Mouse (Mus musculus) lung, postnatal 0 days (tissue): ENCODE measurements around the gene Oaz1. TPM values are rescaled to one million over a fixed set of nuclear protein-coding genes. Genes with fewer than 3 reads are reported as not detected.
A peak's percentile ranks its signal among the peaks of the same experiment; 100 is the strongest.
"Not testable (repeated sequence)": the region's sequence is repeated elsewhere in the genome, so short reads cannot be mapped to it uniquely, and the experiment has no call there.

Experiments
- ATAC-seq: fragments of 200-750 bp; cut with Nextera tagmentation; 2 replicates; pipeline ENCODE4 v1.8.0; 2017; ENCODE audit warnings: moderate library complexity
- DNase-seq: peaks from one replicate; pipeline ENCODE4 v3.0.0-alpha.2; 2016; ENCODE audit warnings: low spot score
- H3K27ac ChIP-seq: fragments of 300-500 bp; sonication (generic); 2 replicates; pipeline ENCODE4 v1.5.1; 2014; ENCODE audit warnings: antibody characterized with exemption, mild to moderate bottlenecking, low read length, mixed read lengths
- H3K27me3 ChIP-seq: fragments of 300-500 bp; sonication (generic); replicated peaks from 2 replicates; pipeline ENCODE4 v1.6.1; 2014; ENCODE audit warnings: low read length, mixed read lengths; ENCODE audit not compliant: insufficient read depth
- H3K36me3 ChIP-seq: fragments of 300-500 bp; sonication (generic); 2 replicates; pipeline ENCODE4 v1.6.1; 2014; ENCODE audit warnings: low read length, mixed read lengths; ENCODE audit not compliant: insufficient read depth
- H3K4me1 ChIP-seq: fragments of 300-500 bp; sonication (generic); 2 replicates; pipeline ENCODE4 v1.6.1; 2014; ENCODE audit warnings: antibody characterized with exemption, low read depth, low read length, mixed read lengths; ENCODE audit not compliant: insufficient read depth
- H3K4me2 ChIP-seq: fragments of 300-500 bp; sonication (generic); replicated peaks from 2 replicates; pipeline ENCODE4 v1.6.1; 2014; ENCODE audit warnings: low read depth, mild to moderate bottlenecking, low read length, moderate library complexity, mixed read lengths
- H3K4me3 ChIP-seq: fragments of 300-500 bp; sonication (generic); 2 replicates; pipeline ENCODE4 v1.5.1; 2014; ENCODE audit warnings: low read depth, low read length
- H3K9ac ChIP-seq: fragments of 300-500 bp; sonication (generic); replicated peaks from 2 replicates; pipeline ENCODE4 v1.6.1; 2014; ENCODE audit warnings: low read depth, mild to moderate bottlenecking
- H3K9me3 ChIP-seq: fragments of 300-500 bp; sonication (generic); 2 replicates; pipeline ENCODE4 v1.6.1; 2016; ENCODE audit warnings: low read length, mixed read lengths
- CTCF ChIP-seq: IDR thresholded peaks from 2 replicates; pipeline ENCODE4 v1.5.1; 2016; ENCODE audit warnings: antibody characterized with exemption, mild to moderate bottlenecking
- EP300 ChIP-seq: IDR thresholded peaks from 2 replicates; pipeline ENCODE4 v1.6.1; 2016; ENCODE audit warnings: antibody characterized with exemption, mild to moderate bottlenecking, control low read depth
- WGBS: fragments of 180-500 bp; shearing (Covaris S2); extraction: QIAGEN DNeasy Blood & Tissue Kit; methylation state at CpG from one replicate; pipeline ENCODE4 v1.1.7; 2014; 5-methylcytosine and 5-hydroxymethylcytosine counted together
- polyA plus RNA-seq: library from polyadenylated mRNA; unstranded; fragments of >200 nt; fragmentation: Nextera tagmentation; extraction: Ambion mirVana; gene quantifications from 2 replicates; pipeline ENCODE4 v1.2.1, GENCODE M21; 2015

Oaz1 gene
- polyA plus RNA-seq, 1 experiment from 2014 or later: 1,416 TPM

DNA sequence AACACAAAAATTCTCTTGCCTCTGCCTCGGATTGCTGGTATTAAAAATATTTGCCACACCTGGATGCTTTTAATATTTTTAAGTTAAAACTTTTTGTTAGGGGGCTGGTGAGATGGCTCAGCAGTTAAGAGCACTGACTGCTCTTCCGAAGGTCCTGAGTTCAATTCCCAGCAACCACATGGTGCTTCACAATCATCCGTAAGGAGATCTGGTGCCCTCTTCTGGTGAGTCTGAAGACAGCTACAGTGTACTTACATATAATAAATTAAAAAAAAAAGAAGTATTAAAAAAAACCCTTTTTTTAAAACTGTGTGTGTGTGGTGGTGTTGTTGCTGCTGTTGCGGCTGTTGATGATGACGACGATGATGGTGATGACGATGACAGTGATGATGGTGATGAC lies 8.5 kb upstream of the Oaz1 start:
- ATAC-seq, H3K4me1 ChIP-seq, H3K4me2 ChIP-seq, H3K9me3 ChIP-seq, H3K27ac ChIP-seq, H3K9ac ChIP-seq, DNase-seq, H3K36me3 ChIP-seq, H3K4me3 ChIP-seq, H3K27me3 ChIP-seq: not testable (repeated sequence)
- 82% methylated on average over 7 of the region's 7 CpGs for WGBS
- TF ChIP-seq CTCF: peak; percentile 44

GRCm38 (mm10) chr10:80818599-80819281 lies 7.7 kb upstream of the Oaz1 start:
- H3K27ac ChIP-seq: no peak overlapping the region
- TF ChIP-seq CTCF: no peak
- no peak for TF ChIP-seq EP300
- no peaks in the 10 kb centered on the region for H3K27me3 ChIP-seq
- H3K4me1 ChIP-seq: no peaks in the 10 kb centered on the region
- no peaks in the 10 kb centered on the region for H3K9me3 ChIP-seq
- H3K36me3 ChIP-seq: no peaks in the 10 kb centered on the region
- DNase-seq: no peak
- H3K4me2 ChIP-seq: no peak overlapping the region
- no peak for ATAC-seq
- WGBS: 40% methylated on average over 6 of the region's 6 CpGs
- H3K4me3 ChIP-seq: no peak overlapping the region
- no peak overlapping the region for H3K9ac ChIP-seq

DNA sequence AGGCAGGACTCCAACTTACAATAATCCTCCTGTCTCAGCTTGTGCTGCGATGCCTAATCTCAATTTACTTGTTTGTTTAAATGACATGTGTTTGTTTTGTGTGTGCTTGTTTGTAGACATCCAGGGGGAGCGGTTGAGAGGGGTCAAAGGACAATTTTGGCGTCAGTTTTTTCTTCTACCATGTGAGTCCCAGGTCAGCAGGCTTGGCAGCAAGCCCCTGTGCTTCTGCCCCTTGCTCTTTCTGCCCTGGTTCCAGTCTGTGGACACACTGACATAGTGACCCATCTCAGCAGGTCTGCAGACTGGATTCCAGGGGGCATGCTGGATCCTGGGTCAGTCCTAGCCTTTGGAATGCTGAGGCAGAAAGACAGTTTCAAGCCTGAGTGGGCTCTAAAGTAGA lies 7.0 kb upstream of the Oaz1 start:
- TF ChIP-seq CTCF (no peak), EP300 (no peak)
- H3K27me3 ChIP-seq: no peaks in the 10 kb centered on the region
- WGBS: 20% methylated on average over 3 of the region's 3 CpGs
- no peak overlapping the region for H3K9ac ChIP-seq
- no peak overlapping the region for H3K4me2 ChIP-seq
- no peak overlapping the region for H3K4me3 ChIP-seq
- H3K27ac ChIP-seq: no peak overlapping the region
- DNase-seq: no peak
- H3K36me3 ChIP-seq: no peaks in the 10 kb centered on the region
- H3K9me3 ChIP-seq: no peaks in the 10 kb centered on the region
- no peaks in the 10 kb centered on the region for H3K4me1 ChIP-seq
- no peak for ATAC-seq

- no peak for ATAC-seq
- Histone ChIP-seq H3K27me3 (no peaks in the 10 kb centered on the region), H3K36me3 (no peaks in the 10 kb centered on the region), H3K4me3 (no peak overlapping the region), H3K4me1 (no peaks in the 10 kb centered on the region), H3K4me2 (no peak overlapping the region), H3K27ac (no peak overlapping the region), H3K9ac (no peak overlapping the region), H3K9me3 (no peaks in the 10 kb centered on the region)
- peak; percentile 58 for DNase-seq
- 44% methylated on average over 2 of the region's 2 CpGs for WGBS
- TF ChIP-seq EP300: no peak
- peak; percentile 73 for TF ChIP-seq CTCF
These were observed 4.5 kb upstream of the Oaz1 start for GRCm38 (mm10) chr10:80821991-80822390.

DNA sequence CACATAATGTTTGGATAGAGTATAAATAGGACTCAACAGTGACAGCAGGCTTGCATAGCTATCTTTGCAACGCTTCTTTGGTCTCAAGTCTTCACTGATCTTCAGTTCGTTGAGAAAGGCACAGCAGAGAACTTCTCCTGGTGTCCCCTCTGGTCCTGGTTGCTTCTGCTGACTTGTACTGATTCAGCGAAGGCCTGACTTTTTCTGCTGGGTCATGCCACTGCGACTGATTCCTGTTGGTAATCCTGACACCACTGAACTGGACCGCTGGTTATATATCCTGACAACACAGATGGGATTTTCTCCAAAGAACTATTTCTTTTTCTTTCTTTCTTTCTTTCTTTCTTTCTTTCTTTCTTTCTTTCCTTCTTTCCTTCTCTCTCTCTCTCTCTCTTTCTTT lies 3.9 kb upstream of the Oaz1 start:
- H3K36me3 ChIP-seq: no peaks in the 10 kb centered on the region
- H3K4me1 ChIP-seq: no peaks in the 10 kb centered on the region
- H3K4me2 ChIP-seq: no peak overlapping the region
- DNase-seq (no peak), ATAC-seq (no peak)
- no peak overlapping the region for H3K4me3 ChIP-seq
- no peaks in the 10 kb centered on the region for H3K27me3 ChIP-seq
- H3K9ac ChIP-seq: no peak overlapping the region
- no peaks in the 10 kb centered on the region for H3K9me3 ChIP-seq
- 91% methylated on average over 5 of the region's 5 CpGs for WGBS
- TF ChIP-seq CTCF: no peak
- TF ChIP-seq EP300: no peak
- no peak overlapping the region for H3K27ac ChIP-seq

DNA sequence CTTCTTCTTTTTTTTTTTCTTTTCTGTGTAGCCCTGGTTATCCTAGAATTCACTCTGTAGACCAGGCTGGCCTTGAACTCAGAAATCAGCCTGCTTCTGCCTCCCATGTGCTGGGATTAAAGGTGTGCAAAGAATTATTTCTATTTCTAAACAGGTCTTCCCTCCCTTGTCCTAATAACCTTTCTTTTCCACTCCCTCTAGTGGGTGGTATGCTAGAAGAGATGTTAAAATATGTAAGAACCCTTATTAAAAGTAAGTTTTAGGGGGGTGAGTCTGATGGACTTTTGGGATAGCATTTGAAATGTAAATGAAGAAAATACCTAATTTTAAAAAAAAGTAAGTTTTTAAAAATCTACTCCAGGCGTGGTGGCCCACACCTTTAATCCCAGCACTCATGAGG lies 3.1 kb upstream of the Oaz1 start:
- ATAC-seq: no peak
- Histone ChIP-seq H3K4me2 (no peak overlapping the region), H3K4me1 (no peaks in the 10 kb centered on the region), H3K9me3 (no peaks in the 10 kb centered on the region), H3K4me3 (no peak overlapping the region), H3K9ac (no peak overlapping the region), H3K36me3 (no peaks in the 10 kb centered on the region), H3K27ac (no peak overlapping the region), H3K27me3 (no peaks in the 10 kb centered on the region)
- 83% methylated on average over 1 of the region's 1 CpGs for WGBS
- no peak for DNase-seq
- TF ChIP-seq EP300 (no peak), CTCF (no peak)
